Mouse (Mus musculus): ENCODE measurements at regions not wholly inside any gene's neighbourhood (a gene's known extent, or its start where the extent isn't known, plus 50 kb on each side); places are given as distances from the start of the nearest gene placed in this dataset.

DNA sequence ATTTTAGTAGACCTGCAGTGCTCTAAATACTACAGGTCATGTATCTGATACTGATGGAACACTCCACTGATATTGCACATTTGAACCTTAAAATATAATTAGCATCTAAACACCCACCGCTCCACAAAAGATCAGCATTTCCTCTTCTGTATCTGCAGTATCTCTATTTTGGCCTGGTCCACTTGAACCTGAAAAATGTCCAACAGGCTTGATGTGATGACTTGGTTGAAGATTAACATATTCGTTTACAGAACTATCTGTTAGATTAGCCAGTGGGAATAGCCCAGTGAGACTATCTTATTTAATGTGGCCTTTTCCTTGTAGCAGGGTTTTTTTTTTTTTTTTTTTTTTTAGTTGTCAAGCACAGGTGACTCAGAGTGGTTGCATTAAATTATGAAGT is 434.4 kb upstream of the Adamts16 start:
- H3K9ac ChIP-seq (ENCODE audit: low read length), result no peak overlapping the region
- DNase-seq (ENCODE audit: low spot score) (no peak), ATAC-seq (ENCODE audit: low FRiP score, low TSS enrichment) (no peak)
- H3K4me2 ChIP-seq (replicated peaks; ENCODE audit: low read depth), result no peak overlapping the region
- TF ChIP-seq CTCF (IDR thresholded peaks at IDR 0.05; ENCODE audit: low read depth) (no peak), EP300 (optimal IDR thresholded peaks at IDR 0.05) (no peak)
- H3K27me3 ChIP-seq (ENCODE audit: control insufficient read depth, insufficient read depth, low read length), result no peaks in the 10 kb centered on the region
- WGBS, result 70% methylated on average over 2 of the region's 2 CpGs
- H3K4me1 ChIP-seq (replicated peaks; ENCODE audit: control insufficient read depth, insufficient read depth), result no peaks in the 10 kb centered on the region
- no peaks in the 10 kb centered on the region for H3K36me3 ChIP-seq (ENCODE audit: control insufficient read depth, insufficient read depth, low read length)
- H3K9me3 ChIP-seq (ENCODE audit: control insufficient read depth, low read length), result no peaks in the 10 kb centered on the region
- H3K27ac ChIP-seq (replicated peaks), result no peak overlapping the region
- no peak overlapping the region for H3K4me3 ChIP-seq (ENCODE audit: low read depth, low read length)

DNA sequence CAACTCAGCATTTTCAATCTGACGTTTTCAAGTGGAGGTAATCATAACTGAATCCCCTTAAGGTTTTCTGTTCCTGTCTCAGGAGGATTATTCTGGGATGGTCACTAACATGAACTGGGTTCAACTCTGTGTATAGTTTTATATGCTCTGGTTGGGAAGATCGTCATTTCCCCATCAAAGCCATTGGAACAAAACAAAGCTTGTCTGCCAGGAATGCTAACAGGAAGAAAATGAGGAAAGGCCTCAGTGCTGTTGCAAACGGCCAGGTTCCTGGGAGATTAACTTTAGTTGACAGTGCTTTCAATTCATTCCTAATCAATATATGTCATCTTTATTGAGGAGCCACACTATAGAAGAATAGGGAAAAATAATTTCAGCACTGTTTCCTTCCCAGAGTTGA is 432.5 kb upstream of the Adamts16 start:
- TF ChIP-seq EP300 (optimal IDR thresholded peaks at IDR 0.05), result no peak
- no peak for TF ChIP-seq CTCF (IDR thresholded peaks at IDR 0.05; ENCODE audit: low read depth)
- 46% methylated on average over 3 of the region's 3 CpGs for WGBS
- H3K4me3 ChIP-seq (ENCODE audit: low read depth, low read length), result no peak overlapping the region
- H3K4me1 ChIP-seq (replicated peaks; ENCODE audit: control insufficient read depth, insufficient read depth), result no peaks in the 10 kb centered on the region
- DNase-seq (ENCODE audit: low spot score) (no peak), ATAC-seq (ENCODE audit: low FRiP score, low TSS enrichment) (no peak)
- H3K27ac ChIP-seq (replicated peaks), result peak overlapping the region; percentile 61; the same call in 1 of the 2 replicates
- H3K9me3 ChIP-seq (ENCODE audit: control insufficient read depth, low read length), result no peaks in the 10 kb centered on the region
- H3K36me3 ChIP-seq (ENCODE audit: control insufficient read depth, insufficient read depth, low read length), result no peaks in the 10 kb centered on the region
- H3K9ac ChIP-seq (ENCODE audit: low read length), result no peak overlapping the region
- no peaks in the 10 kb centered on the region for H3K27me3 ChIP-seq (ENCODE audit: control insufficient read depth, insufficient read depth, low read length)
- no peak overlapping the region for H3K4me2 ChIP-seq (replicated peaks; ENCODE audit: low read depth)

DNA sequence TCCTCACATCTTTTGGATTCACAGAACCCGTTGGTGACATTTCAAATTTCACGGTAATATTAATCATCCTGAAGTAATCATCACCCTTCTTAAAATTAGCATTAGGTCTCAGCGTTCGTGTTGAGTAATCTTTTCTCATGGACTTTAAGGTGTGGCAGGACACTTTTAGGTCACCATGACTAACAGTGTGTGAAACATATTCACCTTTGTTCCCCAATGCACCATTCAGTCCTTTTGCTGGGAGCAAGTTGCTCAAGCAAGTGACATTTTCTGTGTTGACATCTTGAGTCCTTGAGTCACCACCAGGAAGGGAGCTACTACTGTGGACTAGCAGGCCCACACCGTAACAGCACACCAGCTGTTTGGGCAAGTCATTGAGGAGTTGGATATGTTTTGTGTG is 431.9 kb upstream of the Adamts16 start:
- DNase-seq (ENCODE audit: low spot score) (peak; percentile 17), ATAC-seq (ENCODE audit: low FRiP score, low TSS enrichment) (peak; percentile 96)
- WGBS, result 66% methylated on average over 5 of the region's 5 CpGs
- H3K9me3 ChIP-seq (ENCODE audit: control insufficient read depth, low read length), result no peaks in the 10 kb centered on the region
- H3K4me1 ChIP-seq (replicated peaks; ENCODE audit: control insufficient read depth, insufficient read depth), result no peaks in the 10 kb centered on the region
- TF ChIP-seq CTCF (IDR thresholded peaks at IDR 0.05; ENCODE audit: low read depth) (no peak), EP300 (optimal IDR thresholded peaks at IDR 0.05) (peak; percentile 54)
- H3K4me3 ChIP-seq (ENCODE audit: low read depth, low read length), result no peak overlapping the region
- no peaks in the 10 kb centered on the region for H3K36me3 ChIP-seq (ENCODE audit: control insufficient read depth, insufficient read depth, low read length)
- H3K4me2 ChIP-seq (replicated peaks; ENCODE audit: low read depth), result no peak overlapping the region
- H3K9ac ChIP-seq (ENCODE audit: low read length), result no peak overlapping the region
- H3K27ac ChIP-seq (replicated peaks), result no peak overlapping the region; the same call in 1 of the 2 replicates
- no peaks in the 10 kb centered on the region for H3K27me3 ChIP-seq (ENCODE audit: control insufficient read depth, insufficient read depth, low read length)

DNA sequence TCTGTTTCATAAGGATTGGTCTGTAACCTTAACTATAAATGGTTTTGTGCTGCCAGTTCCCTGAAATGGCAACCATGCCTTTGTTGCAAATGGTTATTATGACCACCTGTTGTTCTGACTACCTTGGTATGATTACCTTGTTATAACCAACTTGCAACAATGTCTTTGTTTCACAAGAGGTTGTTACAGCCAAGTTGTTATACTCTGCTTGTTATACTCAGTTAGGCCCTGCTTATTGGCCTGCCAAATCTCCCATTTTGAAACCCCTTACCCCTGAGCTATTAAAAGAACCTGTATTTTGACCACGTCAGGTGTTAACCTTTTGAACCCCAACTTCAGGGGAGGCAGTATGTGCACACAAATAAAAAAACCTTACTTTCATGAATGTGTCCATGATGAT is 431.5 kb upstream of the Adamts16 start:
- Histone ChIP-seq H3K4me1 (replicated peaks; ENCODE audit: control insufficient read depth, insufficient read depth) (no peaks in the 10 kb centered on the region), H3K9me3 (ENCODE audit: control insufficient read depth, low read length) (no peaks in the 10 kb centered on the region), H3K27ac (replicated peaks) (peak overlapping the region; percentile 65), H3K27me3 (ENCODE audit: control insufficient read depth, insufficient read depth, low read length) (no peaks in the 10 kb centered on the region), H3K4me2 (replicated peaks; ENCODE audit: low read depth) (no peak overlapping the region), H3K4me3 (ENCODE audit: low read depth, low read length) (no peak overlapping the region), H3K9ac (ENCODE audit: low read length) (no peak overlapping the region), H3K36me3 (ENCODE audit: control insufficient read depth, insufficient read depth, low read length) (no peaks in the 10 kb centered on the region)
- TF ChIP-seq CTCF (IDR thresholded peaks at IDR 0.05; ENCODE audit: low read depth) (no peak), EP300 (optimal IDR thresholded peaks at IDR 0.05) (no peak)
- DNase-seq (ENCODE audit: low spot score) (no peak), ATAC-seq (ENCODE audit: low FRiP score, low TSS enrichment) (no peak)
- 52% methylated on average over 1 of the region's 1 CpGs for whole genome bisulfite sequencing

DNA sequence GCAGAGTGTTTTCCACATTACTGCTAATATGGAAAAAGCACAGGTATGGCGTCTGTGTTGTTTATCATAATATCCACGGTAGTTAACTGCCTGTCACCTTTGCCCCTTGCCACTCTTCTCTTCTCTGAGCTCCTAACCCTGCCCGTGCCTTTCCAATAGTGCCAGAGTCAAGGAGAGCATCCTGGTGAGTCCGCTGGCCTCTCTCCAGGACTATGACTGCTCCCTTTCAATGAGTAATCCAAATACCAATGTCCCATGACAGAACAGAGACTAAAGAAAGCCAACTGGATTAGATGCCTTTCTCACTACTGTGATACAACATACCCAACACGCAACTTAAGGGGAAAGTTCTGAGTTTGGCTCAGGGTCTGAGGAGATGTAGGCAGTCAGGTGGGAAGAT is 430.8 kb upstream of the Adamts16 start:
- H3K27ac ChIP-seq (replicated peaks), result peak overlapping the region; percentile 65
- no peak for DNase-seq (ENCODE audit: low spot score)

DNA sequence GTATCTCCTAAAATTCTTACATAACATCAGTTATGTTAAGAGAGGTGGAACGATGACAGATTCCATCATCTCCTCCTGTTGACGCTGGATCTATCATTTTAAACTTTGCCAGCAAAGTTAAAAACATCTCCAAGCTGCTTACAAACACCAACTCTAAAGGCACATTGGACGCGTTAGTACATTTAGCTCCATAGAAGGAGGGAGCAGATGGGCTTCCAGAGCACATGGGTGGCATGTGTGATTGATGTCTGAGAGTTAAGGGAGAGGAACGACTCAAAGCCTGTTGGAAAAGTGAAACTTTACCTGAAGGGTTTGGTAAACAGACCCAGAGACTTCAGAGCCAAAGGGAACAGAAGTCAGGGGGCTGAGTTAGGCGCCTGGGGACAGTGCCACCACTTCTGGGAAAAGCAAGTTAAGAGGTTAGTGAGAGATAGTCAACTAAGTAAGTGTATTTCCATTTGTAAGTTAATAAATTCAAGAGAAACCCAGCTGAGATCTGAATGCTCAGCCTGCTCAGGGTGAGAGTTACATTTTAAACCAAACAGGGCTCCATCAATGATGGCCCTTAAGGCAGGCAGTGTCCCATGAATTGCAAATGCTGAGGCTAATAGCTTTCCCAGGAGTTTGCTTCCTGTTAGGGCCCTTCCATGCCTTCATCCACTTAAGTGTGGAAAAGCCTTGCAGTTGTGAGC is 430.3 kb upstream of the Adamts16 start:
- ATAC-seq (ENCODE audit: low FRiP score, low TSS enrichment), result no peak
- no peak overlapping the region for H3K27ac ChIP-seq (replicated peaks)
- no peaks in the 10 kb centered on the region for H3K9me3 ChIP-seq (ENCODE audit: control insufficient read depth, low read length)
- no peak for TF ChIP-seq CTCF (IDR thresholded peaks at IDR 0.05; ENCODE audit: low read depth)
- TF ChIP-seq EP300 (optimal IDR thresholded peaks at IDR 0.05), result no peak
- H3K27me3 ChIP-seq (ENCODE audit: control insufficient read depth, insufficient read depth, low read length), result no peaks in the 10 kb centered on the region
- WGBS, result 51% methylated on average over 6 of the region's 6 CpGs
- DNase-seq (ENCODE audit: low spot score), result no peak
- H3K4me2 ChIP-seq (replicated peaks; ENCODE audit: low read depth), result no peak overlapping the region
- no peak overlapping the region for H3K9ac ChIP-seq (ENCODE audit: low read length)
- H3K4me1 ChIP-seq (replicated peaks; ENCODE audit: control insufficient read depth, insufficient read depth), result no peaks in the 10 kb centered on the region
- no peaks in the 10 kb centered on the region for H3K36me3 ChIP-seq (ENCODE audit: control insufficient read depth, insufficient read depth, low read length)
- H3K4me3 ChIP-seq (ENCODE audit: low read depth, low read length), result no peak overlapping the region

More for the DNA sequence above, 430.8 kb upstream of the Adamts16 start:
- WGBS, result 60% methylated on average over 5 of the region's 5 CpGs
- Histone ChIP-seq H3K4me1 (replicated peaks; ENCODE audit: control insufficient read depth, insufficient read depth) (no peaks in the 10 kb centered on the region), H3K27me3 (ENCODE audit: control insufficient read depth, insufficient read depth, low read length) (no peaks in the 10 kb centered on the region), H3K4me2 (replicated peaks; ENCODE audit: low read depth) (no peak overlapping the region), H3K4me3 (ENCODE audit: low read depth, low read length) (no peak overlapping the region), H3K9me3 (ENCODE audit: control insufficient read depth, low read length) (no peaks in the 10 kb centered on the region), H3K36me3 (ENCODE audit: control insufficient read depth, insufficient read depth, low read length) (no peaks in the 10 kb centered on the region), H3K9ac (ENCODE audit: low read length) (no peak overlapping the region)
- ATAC-seq (ENCODE audit: low FRiP score, low TSS enrichment), result no peak
- no peak for TF ChIP-seq EP300 (optimal IDR thresholded peaks at IDR 0.05)
- TF ChIP-seq CTCF (IDR thresholded peaks at IDR 0.05; ENCODE audit: low read depth), result no peak
